Mouse (Mus musculus) liver, adult 2 months (tissue): ENCODE results near the gene Mrps2.

ENCODE experiments used
- CTCF ChIP-seq: fragments of 200-500 bp; IDR thresholded peaks from 2 replicates; pipeline ENCODE4 v1.5.1; 2011; ENCODE audit warnings: low read depth, low read length, control low read depth
- POLR2A ChIP-seq: fragments of 200-500 bp; IDR thresholded peaks from 2 replicates; pipeline ENCODE4 v1.6.1; 2011; ENCODE audit warnings: low read length, control low read depth; ENCODE audit not compliant: insufficient read depth; ENCODE audit errors: extremely low read depth

GRCm38 (mm10) chr2:28496671-28497070, 28.8 kb downstream of the Mrps2 start, which contains the start of gene Gbgt1:
- TF ChIP-seq POLR2A, result no peak
- TF ChIP-seq CTCF, result no peak
